Mouse (Mus musculus) mouse trophoblast stem cell (cell line): ENCODE measurements around the gene Ly6f.

ENCODE experiments used
- in situ Hi-C, 2 experiments: fragments of 300-500 bp; cut with MseI, MboI; formaldehyde crosslinking; loops; 2 replicates in 1 of 2; 3 replicates in 1 of 2; pipeline ENCODE4 v1.15.1; 2025

Ly6f gene

DNA sequence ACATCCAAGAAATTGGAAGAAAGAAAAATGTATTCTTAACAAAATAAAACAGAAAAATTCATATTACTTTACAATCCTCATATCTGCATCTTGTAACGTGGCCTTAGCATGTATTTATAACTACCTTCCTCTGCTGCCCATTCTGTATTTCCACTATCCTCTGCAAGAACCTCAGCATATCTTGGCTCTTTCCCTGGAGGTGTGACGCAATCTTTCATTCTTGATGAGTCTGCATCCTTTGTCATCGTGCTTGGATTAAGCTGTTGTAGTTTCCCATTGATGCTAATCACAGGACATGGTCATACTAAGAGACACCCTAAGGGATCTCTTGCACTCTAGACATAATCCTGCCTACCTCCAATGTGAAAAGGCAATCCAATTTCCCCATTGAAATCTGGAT is 50.4 kb downstream of the Ly6f start:
- in situ Hi-C loops, result no loop called here

DNA sequence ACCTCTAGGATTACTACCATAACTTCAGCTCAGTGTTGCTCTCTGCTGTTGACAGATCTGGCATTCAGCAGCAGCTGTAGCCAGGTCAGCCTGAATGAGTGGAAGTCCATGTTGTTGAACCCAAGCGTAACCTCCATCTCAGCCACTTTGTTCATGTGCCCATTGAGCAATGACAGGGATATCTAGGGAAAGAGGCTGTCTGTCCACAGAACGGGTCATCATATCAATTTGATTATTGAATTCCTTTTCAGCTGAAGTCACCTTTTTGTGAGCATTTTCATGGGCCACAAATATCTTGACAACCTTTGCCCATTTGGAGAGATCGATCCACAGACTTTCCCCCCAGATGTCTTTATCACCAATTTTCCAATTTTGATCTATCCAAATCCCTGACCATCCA is 51.9 kb downstream of the Ly6f start:
- in situ Hi-C loops, result no loop called here
